Mouse (Mus musculus) forebrain, postnatal 0 days (tissue): Measurements from ENCODE around the gene Pcnx2. TPM values are rescaled to one million over a fixed set of nuclear protein-coding genes. Genes with fewer than 3 reads are reported as not detected.

Experiments used
- ATAC-seq: fragments of 200-750 bp; cut with Nextera tagmentation; 2 replicates; pipeline ENCODE4 v1.8.0; 2017; ENCODE audit warnings: mild to moderate bottlenecking, moderate library complexity
- DNase-seq: peaks from one replicate; pipeline ENCODE4 v3.0.0-alpha.2; 2015
- H3K27ac ChIP-seq: fragments of 300-500 bp; sonication (generic); 2 replicates; pipeline ENCODE4 v1.5.1; 2014; ENCODE audit warnings: low read depth, mild to moderate bottlenecking, antibody characterized with exemption, low read length, moderate library complexity, mixed read lengths
- H3K27me3 ChIP-seq: fragments of 300-500 bp; sonication (generic); 2 replicates; pipeline ENCODE4 v1.6.1; 2014; ENCODE audit warnings: mild to moderate bottlenecking, low read length, mixed read lengths; ENCODE audit not compliant: insufficient read depth
- H3K36me3 ChIP-seq: fragments of 300-500 bp; sonication (generic); 2 replicates; pipeline ENCODE4 v1.6.1; 2014; ENCODE audit warnings: mild to moderate bottlenecking, moderate library complexity; ENCODE audit not compliant: insufficient read depth
- H3K4me1 ChIP-seq: fragments of 300-500 bp; sonication (generic); 2 replicates; pipeline ENCODE4 v1.6.1; 2014; ENCODE audit warnings: antibody characterized with exemption; ENCODE audit not compliant: insufficient read depth
- H3K4me2 ChIP-seq: fragments of 300-500 bp; sonication (generic); 2 replicates; pipeline ENCODE4 v1.6.1; 2014; ENCODE audit warnings: low read depth, mild to moderate bottlenecking, moderate library complexity
- H3K4me3 ChIP-seq: fragments of 300-500 bp; sonication (generic); 2 replicates; pipeline ENCODE4 v1.5.1; 2014; ENCODE audit warnings: low read depth, low read length, mixed read lengths
- H3K9ac ChIP-seq: fragments of 300-500 bp; sonication (generic); 2 replicates; pipeline ENCODE4 v1.6.1; 2014; ENCODE audit warnings: mild to moderate bottlenecking
- H3K9me3 ChIP-seq: fragments of 300-500 bp; sonication (generic); 2 replicates; pipeline ENCODE4 v1.6.1; 2016; ENCODE audit warnings: low read length
- CTCF ChIP-seq: sonication (generic); IDR thresholded peaks from 2 replicates; pipeline ENCODE4 v1.5.1; 2016; ENCODE audit warnings: antibody characterized with exemption, control low read depth, low read depth
- WGBS: fragments of 180-500 bp; shearing (Covaris S2); extraction: QIAGEN DNeasy Blood & Tissue Kit; methylation state at CpG from one replicate; pipeline ENCODE4 v1.1.7; 2014; 5-methylcytosine and 5-hydroxymethylcytosine counted together
- polyA plus RNA-seq: library from polyadenylated mRNA; unstranded; fragments of >200 nt; fragmentation: Nextera tagmentation; extraction: Ambion mirVana; gene quantifications from 2 replicates; pipeline ENCODE4 v1.2.1, GENCODE M21; 2015
- total RNA-seq: library from RNA; depleted of rRNA; stranded (reverse); fragments of >200 nt; gene quantifications from 2 replicates; pipeline ENCODE4 v1.2.3, GENCODE M21; 2014

The Pcnx2 gene
- total and polyA plus RNA-seq, 2 experiments from 2014 or later = 2.1 to 12.3 TPM

DNA sequence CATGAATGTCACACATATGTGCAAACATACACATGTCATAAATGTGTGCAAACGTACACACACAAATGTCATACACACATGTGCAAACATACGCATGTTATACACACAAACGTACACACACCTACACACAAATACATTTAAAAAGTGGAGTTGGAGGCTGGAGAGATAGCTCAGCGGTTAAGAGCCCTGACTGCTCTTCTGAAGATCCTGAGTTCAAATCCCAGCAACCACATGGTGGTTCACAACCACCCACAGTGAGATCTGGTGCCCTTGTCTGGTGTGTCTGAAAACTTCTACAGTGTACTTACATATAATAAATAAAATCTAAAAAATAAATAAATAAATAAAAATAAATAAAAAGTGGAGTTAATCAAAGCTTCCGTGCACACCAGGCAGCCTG lies 119.2 kb downstream of the Pcnx2 start:
- Histone ChIP-seq H3K4me3 (no peak overlapping the region), H3K4me2 (no peak overlapping the region), H3K4me1 (no peaks in the 10 kb centered on the region), H3K9ac (no peak overlapping the region), H3K9me3 (no peaks in the 10 kb centered on the region), H3K27me3 (no peaks in the 10 kb centered on the region), H3K36me3 (peaks cover 12% of the 10 kb centered on the region; the same call in 1 of the 2 replicates), H3K27ac (no peak overlapping the region)
- WGBS = 96% methylated on average over 5 of the region's 5 CpGs
- ATAC-seq = no peak
- no peak for DNase-seq
- no peak for TF ChIP-seq CTCF

DNA sequence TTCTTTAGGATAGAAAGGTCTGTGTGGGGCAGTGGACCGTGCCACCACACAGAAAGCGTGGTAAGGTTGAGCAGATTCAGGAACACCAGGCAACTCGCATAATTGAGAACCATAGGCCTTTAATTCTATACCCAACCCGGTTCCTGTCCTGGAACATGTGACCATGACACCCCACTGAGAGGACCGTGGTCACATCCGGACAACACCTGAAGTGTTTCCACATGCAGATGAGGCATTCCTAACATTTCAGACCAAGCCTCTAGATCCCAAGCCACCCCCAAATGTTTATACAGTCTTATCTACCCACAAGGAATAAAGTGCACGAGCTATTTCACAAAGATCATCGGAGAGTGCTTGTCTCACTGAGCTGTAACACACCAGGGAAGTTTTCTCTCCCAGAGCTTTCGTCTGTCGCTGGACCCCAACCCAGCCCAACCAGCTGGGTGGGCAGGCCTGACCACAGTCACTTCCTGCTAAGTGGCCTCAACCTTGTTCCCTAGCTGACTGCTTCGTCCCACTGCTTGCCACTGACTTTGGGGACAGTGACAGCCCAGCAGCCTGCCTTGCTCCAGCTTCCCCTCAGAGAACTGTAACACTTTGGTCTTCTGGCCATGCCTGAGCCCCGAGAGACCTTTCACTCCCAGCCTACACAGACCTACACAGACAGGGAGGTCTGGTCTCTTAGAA lies 120.5 kb downstream of the Pcnx2 start:
- Histone ChIP-seq H3K4me2 (no peak overlapping the region), H3K9ac (no peak overlapping the region), H3K36me3 (0 out of 2 replicates have a peak, but pooled peaks cover 6% of the 10 kb centered on the region), H3K9me3 (no peaks in the 10 kb centered on the region), H3K4me1 (no peaks in the 10 kb centered on the region), H3K27ac (no peak overlapping the region), H3K4me3 (no peak overlapping the region), H3K27me3 (no peaks in the 10 kb centered on the region)
- TF ChIP-seq CTCF = no peak
- ATAC-seq (no peak), DNase-seq (no peak)
- 81% methylated on average over 12 of the region's 12 CpGs for WGBS

DNA sequence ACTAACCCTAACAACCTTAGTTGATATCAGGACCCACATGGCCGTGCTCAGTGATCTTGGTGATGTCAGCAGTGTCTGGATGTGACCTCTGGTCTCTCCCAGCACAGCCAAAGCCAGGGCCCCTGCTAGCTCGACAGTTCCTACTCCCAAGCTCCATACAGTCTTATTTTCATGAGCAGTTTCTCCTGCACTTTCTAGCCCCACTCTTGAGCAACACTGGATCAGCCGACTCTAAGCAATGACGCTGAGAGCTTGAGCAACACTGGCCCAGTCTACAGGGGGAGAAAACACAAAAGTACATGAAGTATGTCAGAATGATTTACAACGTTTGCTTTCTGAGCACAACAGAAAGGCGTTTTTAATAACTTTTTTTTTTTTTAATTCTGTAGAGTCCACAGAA lies 121.3 kb downstream of the Pcnx2 start:
- Histone ChIP-seq H3K27me3 (no peaks in the 10 kb centered on the region), H3K9ac (no peak overlapping the region), H3K4me2 (no peak overlapping the region), H3K4me3 (no peak overlapping the region), H3K4me1 (no peaks in the 10 kb centered on the region), H3K9me3 (no peaks in the 10 kb centered on the region), H3K36me3 (peaks cover 11% of the 10 kb centered on the region), H3K27ac (no peak overlapping the region)
- no peak for ATAC-seq
- DNase-seq = no peak
- no peak for TF ChIP-seq CTCF
- 80% methylated on average over 6 of the region's 6 CpGs for WGBS

DNA sequence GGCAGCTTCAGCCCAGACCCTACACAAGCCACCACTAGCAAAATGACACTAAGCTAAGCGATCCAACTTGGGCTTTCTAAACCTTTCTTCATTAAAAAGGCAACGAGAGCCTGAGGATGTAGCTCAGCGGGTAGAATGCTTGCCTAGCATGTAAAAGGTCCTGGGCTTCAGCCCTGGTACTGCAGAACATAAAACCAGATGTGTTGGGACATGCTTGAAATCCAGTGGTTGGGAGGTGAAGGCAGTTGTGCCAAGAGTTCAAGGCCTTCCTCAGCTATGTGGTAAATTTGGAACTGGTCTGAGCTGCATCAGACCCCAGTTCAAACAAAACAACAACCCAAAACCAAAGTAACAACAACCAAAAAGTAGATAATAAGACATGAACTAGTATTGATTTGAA lies 121.8 kb downstream of the Pcnx2 start:
- 89% methylated on average over 3 of the region's 3 CpGs for WGBS
- DNase-seq (no peak), ATAC-seq (no peak)
- Histone ChIP-seq H3K4me3 (no peak overlapping the region), H3K27me3 (no peaks in the 10 kb centered on the region), H3K4me1 (no peaks in the 10 kb centered on the region), H3K9ac (no peak overlapping the region), H3K4me2 (no peak overlapping the region), H3K36me3 (peaks cover 15% of the 10 kb centered on the region), H3K27ac (no peak overlapping the region), H3K9me3 (no peaks in the 10 kb centered on the region)
- no peak for TF ChIP-seq CTCF

DNA sequence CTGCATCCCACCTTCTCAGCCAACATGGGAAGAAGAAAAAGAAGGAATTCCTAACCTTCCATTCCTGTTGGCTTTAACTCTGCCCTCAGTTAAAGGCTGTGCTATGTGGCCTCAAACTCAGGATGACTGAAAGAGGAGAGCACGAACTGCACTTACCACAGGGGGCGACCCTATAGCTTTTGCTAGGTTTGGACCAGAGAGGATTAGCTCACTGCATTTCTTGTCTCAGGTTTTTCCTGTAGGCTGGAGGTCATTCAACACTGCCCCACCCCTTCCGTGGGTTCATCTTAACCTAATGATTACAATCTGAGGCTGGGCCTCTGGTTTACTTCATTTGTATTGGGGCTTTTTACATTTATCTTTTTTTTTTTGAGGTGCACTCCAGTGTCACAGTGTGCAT lies 123.1 kb downstream of the Pcnx2 start:
- H3K36me3 ChIP-seq = peaks cover 17% of the 10 kb centered on the region
- DNase-seq (no peak), ATAC-seq (no peak)
- WGBS = 57% methylated on average over 3 of the region's 3 CpGs
- H3K9ac ChIP-seq = no peak overlapping the region
- TF ChIP-seq CTCF = no peak
- H3K27me3 ChIP-seq = no peaks in the 10 kb centered on the region
- H3K4me1 ChIP-seq = no peaks in the 10 kb centered on the region
- no peak overlapping the region for H3K4me2 ChIP-seq
- no peak overlapping the region for H3K27ac ChIP-seq
- no peak overlapping the region for H3K4me3 ChIP-seq
- no peaks in the 10 kb centered on the region for H3K9me3 ChIP-seq

DNA sequence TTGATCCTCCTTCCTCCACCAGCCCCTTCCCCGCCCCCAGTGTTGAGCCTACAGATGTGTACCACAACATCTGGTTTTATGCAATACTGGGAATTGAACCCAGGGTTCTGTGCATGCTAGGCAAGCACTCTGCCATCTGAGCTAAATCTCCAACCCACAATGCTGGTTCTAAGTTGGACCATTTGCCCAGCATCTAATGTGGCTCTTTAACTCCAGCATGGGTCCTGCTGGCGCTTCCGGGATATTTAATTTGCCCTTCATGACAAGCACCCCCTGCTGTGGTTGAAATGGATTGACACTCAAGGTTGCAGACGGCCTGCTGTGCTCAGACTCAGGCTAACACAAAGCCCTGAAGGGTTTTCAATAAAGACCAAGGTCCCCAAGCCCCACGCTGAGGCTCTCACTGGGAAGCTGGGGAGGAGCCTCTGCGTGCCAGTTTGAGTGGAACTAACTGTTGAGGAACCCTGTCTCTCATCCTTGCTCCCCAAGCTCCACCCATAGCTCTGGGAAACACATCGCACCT lies 124.8 kb downstream of the Pcnx2 start:
- no peak overlapping the region for H3K27ac ChIP-seq
- no peaks in the 10 kb centered on the region for H3K27me3 ChIP-seq
- ATAC-seq (no peak), DNase-seq (no peak)
- no peaks in the 10 kb centered on the region for H3K4me1 ChIP-seq
- no peak for TF ChIP-seq CTCF
- H3K9me3 ChIP-seq = no peaks in the 10 kb centered on the region
- peaks cover 15% of the 10 kb centered on the region for H3K36me3 ChIP-seq
- H3K4me2 ChIP-seq = no peak overlapping the region
- no peak overlapping the region for H3K9ac ChIP-seq
- no peak overlapping the region for H3K4me3 ChIP-seq
- 44% methylated on average over 7 of the region's 7 CpGs for WGBS

DNA sequence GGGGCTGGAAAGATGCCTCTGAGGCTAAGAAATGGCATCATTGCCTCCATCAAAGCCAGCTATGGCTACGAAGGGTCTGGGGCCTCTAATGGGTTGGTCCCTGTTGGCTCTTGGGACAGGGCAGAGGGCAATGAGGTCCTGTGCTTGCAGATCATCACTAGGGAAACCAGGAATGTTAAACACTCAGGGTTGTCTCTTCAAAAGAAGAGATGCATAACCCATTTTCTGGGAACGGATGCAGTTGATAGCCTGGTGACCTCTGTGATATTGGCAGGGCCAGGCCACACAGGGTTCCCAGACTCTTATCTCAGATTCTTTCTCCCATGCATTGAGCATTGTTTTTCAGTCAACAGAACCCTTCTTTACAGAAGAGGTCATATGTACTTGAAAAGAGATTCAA lies 125.8 kb downstream of the Pcnx2 start:
- no peak for TF ChIP-seq CTCF
- ATAC-seq (no peak), DNase-seq (no peak)
- Histone ChIP-seq H3K9me3 (no peaks in the 10 kb centered on the region), H3K4me3 (no peak overlapping the region), H3K27ac (no peak overlapping the region), H3K9ac (no peak overlapping the region), H3K4me1 (no peaks in the 10 kb centered on the region), H3K27me3 (no peaks in the 10 kb centered on the region), H3K36me3 (peaks cover 15% of the 10 kb centered on the region), H3K4me2 (no peak overlapping the region)
- 91% methylated on average over 2 of the region's 2 CpGs for WGBS
